Mouse (Mus musculus): ENCODE data around the gene Cotl1. TPM values are rescaled to one million over a fixed set of nuclear protein-coding genes. Genes with fewer than 3 reads are reported as not detected.

Gene Cotl1
- polyA plus RNA-seq, 1 experiment, result 149 TPM

DNA sequence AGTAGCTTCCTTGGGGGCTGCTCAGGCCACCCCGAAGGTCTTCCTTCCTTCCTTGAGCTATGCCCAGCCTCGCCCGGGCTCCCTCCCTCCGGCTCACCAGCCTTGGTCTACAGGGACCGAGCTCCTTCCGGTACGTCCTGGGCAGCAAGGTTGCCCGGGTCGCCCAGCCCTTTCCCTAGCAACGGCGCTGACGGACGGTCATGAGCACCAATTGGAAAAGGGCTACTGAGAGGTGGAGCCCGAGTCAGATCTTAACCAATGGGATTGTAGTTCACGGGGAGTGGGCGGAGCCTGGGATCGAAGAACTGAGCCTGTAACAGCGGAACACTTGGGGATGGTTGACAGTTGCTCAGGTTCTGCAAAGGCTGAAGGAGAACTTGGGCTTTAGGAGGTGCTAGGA, 62.1 kb downstream of the Cotl1 start, which contains the start of gene Tldc1:
Tldc1 (minus strand) TSS at position 154 of the 400 bp plus-strand sequence.
- Histone ChIP-seq H3K4me1 (ENCODE audit: control insufficient read depth, insufficient read depth, low read length) (peaks cover 6% of the 10 kb centered on the region), H3K27ac (ENCODE audit: insufficient read depth, low read length) (peak within 1 kb of the TSS; percentile 89), H3K4me3 (replicated peaks; ENCODE audit: insufficient read depth, low read depth, low read length) (peak within 1 kb of the TSS; percentile 82), H3K27me3 (ENCODE audit: control insufficient read depth, insufficient read depth, low read length) (no peaks in the 10 kb centered on the region)
- under 1% methylated on average over 18 of the region's 18 CpGs for WGBS
- DNase-seq, result peak; percentile 99 to 100
- TF ChIP-seq CTCF (IDR thresholded peaks at IDR 0.05; ENCODE audit: borderline replicate concordance, insufficient read depth, low read depth, low read length) (no peak), POLR2A (IDR thresholded peaks at IDR 0.05; ENCODE audit: borderline replicate concordance, insufficient read depth, low read length) (peak; percentile 89)

DNA sequence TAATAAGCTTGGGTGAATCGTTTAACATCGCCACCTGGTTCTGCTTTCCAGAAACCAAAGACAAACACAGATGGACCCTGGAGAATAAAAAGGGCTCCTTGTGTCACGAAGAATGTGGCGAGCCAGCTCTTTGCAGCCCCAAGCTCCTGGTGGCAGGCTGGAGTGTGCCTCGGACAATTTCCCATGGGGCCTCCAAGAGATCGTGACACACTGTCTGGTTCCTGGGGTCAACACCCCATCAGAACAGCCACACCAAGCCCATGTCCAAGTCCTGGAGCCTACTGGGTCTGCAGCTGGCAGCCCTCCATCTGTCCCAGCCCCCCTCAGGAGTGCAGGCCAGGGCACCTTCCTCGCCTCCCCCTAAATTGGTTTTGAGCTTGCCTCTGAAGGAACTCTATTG, 62.6 kb downstream of the Cotl1 start:
- TF ChIP-seq CTCF (IDR thresholded peaks at IDR 0.05; ENCODE audit: borderline replicate concordance, insufficient read depth, low read depth, low read length), result no peak
- no peak for DNase-seq
- 3% methylated on average over 7 of the region's 7 CpGs for WGBS

DNA sequence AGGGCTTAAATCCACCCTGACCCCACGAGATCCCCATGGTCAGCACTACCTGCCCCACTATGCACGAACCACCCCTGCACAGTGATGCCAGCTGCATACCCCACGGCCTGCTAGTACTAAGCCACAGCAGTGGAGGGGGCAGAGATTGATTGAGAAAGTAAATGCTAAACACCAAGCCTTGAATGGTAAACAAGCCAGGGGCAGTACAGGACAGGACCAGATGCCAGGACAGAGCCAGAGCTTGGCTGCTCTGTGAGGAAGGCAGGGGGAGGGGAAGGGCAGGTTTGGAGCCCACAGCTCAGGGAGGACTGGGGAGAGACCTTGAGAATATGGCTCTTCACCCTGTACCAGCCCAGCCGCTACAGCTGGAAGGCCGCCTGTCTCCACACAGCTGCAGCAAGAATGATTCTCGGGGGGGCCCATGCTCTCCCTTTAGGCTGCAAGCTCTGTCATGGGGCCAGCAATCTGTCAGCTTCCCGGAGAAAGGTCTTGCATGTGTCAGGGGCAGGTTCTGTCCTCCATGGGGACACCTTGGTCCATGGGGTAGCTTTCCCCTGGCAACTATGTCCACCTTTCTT, 63.6 kb downstream of the Cotl1 start:
- 77% methylated on average over 7 of the region's 7 CpGs for WGBS
- Histone ChIP-seq H3K27me3 (ENCODE audit: control insufficient read depth, insufficient read depth, low read length) (no peaks in the 10 kb centered on the region), H3K4me1 (ENCODE audit: control insufficient read depth, insufficient read depth, low read length) (peaks cover 6% of the 10 kb centered on the region), H3K4me3 (replicated peaks; ENCODE audit: insufficient read depth, low read depth, low read length) (no peak overlapping the region), H3K27ac (ENCODE audit: insufficient read depth, low read length) (no peak overlapping the region)
- no peak for TF ChIP-seq CTCF (IDR thresholded peaks at IDR 0.05; ENCODE audit: borderline replicate concordance, insufficient read depth, low read depth, low read length)
- TF ChIP-seq POLR2A (IDR thresholded peaks at IDR 0.05; ENCODE audit: borderline replicate concordance, insufficient read depth, low read length), result no peak
- no peak for DNase-seq

More for the DNA sequence above, 62.6 kb downstream of the Cotl1 start:
- Histone ChIP-seq H3K27me3 (ENCODE audit: control insufficient read depth, insufficient read depth, low read length) (no peaks in the 10 kb centered on the region), H3K4me3 (replicated peaks; ENCODE audit: insufficient read depth, low read depth, low read length) (peak overlapping the region; percentile 82), H3K4me1 (ENCODE audit: control insufficient read depth, insufficient read depth, low read length) (peaks cover 6% of the 10 kb centered on the region), H3K27ac (ENCODE audit: insufficient read depth, low read length) (peak overlapping the region; percentile 89)

DNA sequence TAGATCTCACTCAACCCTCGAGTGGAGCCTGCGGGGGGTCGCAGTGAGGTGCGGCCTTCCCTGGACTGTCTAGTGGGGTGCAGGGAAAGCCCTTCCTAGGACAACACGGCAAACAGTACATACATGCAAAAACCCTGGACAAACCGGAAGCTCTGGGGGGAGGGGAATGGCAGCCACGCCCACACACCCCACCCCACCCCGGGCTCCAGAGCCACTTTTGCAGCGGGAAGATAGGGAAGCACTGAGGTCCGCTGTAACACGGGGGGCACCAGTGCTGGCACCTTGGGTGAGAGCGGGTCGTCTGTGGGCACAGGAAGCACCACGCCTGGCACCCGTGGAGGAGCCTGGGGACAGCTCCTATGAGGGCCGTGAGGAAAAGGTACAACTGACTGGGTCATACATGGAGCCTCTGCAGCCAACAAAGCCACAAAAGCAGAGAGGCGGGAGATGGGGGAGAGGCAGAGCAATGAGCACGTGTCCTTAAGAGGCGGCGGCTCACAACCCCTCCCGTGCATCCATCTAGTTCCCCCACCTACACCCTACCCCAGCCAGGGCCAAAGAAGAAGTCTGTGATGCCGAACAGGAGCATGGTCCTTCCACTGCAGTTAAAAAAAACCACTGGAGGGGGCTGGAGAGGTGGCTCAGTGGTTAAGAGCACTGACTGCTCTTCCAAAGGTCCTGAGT, 74.4 kb downstream of the Cotl1 start:
- WGBS, result 83% methylated on average over 22 of the region's 22 CpGs
- no peak for TF ChIP-seq CTCF (IDR thresholded peaks at IDR 0.05; ENCODE audit: borderline replicate concordance, insufficient read depth, low read depth, low read length)
- TF ChIP-seq POLR2A (IDR thresholded peaks at IDR 0.05; ENCODE audit: borderline replicate concordance, insufficient read depth, low read length), result no peak
- Histone ChIP-seq H3K27ac (ENCODE audit: insufficient read depth, low read length) (no peak overlapping the region), H3K4me1 (ENCODE audit: control insufficient read depth, insufficient read depth, low read length) (no peaks in the 10 kb centered on the region), H3K4me3 (replicated peaks; ENCODE audit: insufficient read depth, low read depth, low read length) (no peak overlapping the region), H3K27me3 (ENCODE audit: control insufficient read depth, insufficient read depth, low read length) (no peaks in the 10 kb centered on the region)
- DNase-seq, result no peak

DNA sequence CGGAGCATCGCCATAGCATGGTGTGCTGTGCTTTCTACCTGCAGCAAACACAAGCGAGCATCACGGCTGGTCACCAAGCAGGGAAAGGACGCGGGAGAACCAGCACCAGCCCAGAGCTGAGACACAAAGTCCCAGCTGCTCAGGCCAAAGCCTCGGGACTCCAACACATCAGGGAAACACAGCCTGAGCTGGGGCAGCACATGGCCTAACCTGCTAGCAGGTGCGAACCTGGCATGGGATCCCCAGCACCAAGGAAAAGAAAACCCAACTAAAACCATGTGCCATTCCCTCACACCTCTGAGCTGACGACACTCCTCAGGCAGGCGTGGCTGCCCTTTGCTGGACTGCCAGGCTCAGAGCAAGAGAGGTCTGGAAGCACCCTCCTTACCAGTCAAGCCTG, 75.0 kb downstream of the Cotl1 start:
- 82% methylated on average over 10 of the region's 10 CpGs for WGBS

DNA sequence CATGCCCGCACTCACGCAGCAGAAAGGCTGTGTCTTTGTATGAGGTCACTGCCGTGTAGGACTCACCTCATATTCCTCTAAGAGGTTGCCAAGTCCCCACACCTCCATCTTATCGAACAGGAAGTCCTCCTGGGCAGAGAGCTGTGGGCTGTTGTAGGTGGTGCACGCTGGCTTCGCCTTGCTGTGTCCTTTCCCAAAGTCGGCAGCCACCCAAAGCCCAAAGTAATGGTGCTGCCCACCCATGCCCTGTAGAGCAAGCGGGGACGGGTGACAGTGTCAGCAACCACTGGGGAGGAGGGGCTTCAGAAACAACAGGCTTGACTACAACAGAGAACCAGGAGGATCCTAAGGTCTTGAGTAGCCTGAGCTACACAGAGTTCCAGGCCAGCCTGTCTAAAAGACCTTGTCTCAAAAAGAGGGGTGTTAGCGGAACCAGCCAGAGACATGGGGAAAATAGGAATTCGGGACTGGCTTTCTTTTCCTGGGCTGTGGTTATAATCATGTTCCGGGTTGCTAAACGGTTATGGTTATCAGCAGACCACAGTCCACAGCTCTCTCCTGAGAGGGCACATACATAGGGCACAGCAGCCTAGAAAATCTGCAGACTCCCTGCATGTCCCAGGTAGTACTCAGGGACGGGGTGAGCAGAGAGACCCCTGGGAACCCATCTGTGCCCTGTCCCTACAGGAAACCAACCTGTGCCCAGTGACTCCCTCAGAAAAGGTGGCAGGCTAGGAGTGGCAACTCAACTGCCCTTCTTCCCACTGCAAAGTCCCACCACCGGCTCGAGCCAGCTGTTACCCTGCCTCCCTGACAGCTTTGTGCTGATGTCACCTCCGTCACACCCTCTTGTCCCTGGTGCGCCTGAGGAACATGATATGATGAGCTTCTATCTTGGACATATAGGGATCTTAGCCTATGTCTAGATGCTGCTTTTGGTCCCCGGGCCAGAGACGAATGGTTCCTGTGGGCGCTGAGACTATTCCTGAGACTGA, 77.8 kb downstream of the Cotl1 start:
- DNase-seq, result no peak
- no peak overlapping the region for H3K27ac ChIP-seq (ENCODE audit: insufficient read depth, low read length)
- 90% methylated on average over 21 of the region's 21 CpGs for WGBS
- no peaks in the 10 kb centered on the region for H3K27me3 ChIP-seq (ENCODE audit: control insufficient read depth, insufficient read depth, low read length)
- TF ChIP-seq CTCF (IDR thresholded peaks at IDR 0.05; ENCODE audit: borderline replicate concordance, insufficient read depth, low read depth, low read length) (no peak), POLR2A (IDR thresholded peaks at IDR 0.05; ENCODE audit: borderline replicate concordance, insufficient read depth, low read length) (no peak)
- H3K4me1 ChIP-seq (ENCODE audit: control insufficient read depth, insufficient read depth, low read length), result no peaks in the 10 kb centered on the region
- H3K4me3 ChIP-seq (replicated peaks; ENCODE audit: insufficient read depth, low read depth, low read length), result no peak overlapping the region

More for the DNA sequence above, 75.0 kb downstream of the Cotl1 start:
- no peak overlapping the region for H3K4me3 ChIP-seq (replicated peaks; ENCODE audit: insufficient read depth, low read depth, low read length)
- H3K27ac ChIP-seq (ENCODE audit: insufficient read depth, low read length), result no peak overlapping the region
- no peak for DNase-seq
- no peaks in the 10 kb centered on the region for H3K27me3 ChIP-seq (ENCODE audit: control insufficient read depth, insufficient read depth, low read length)
- H3K4me1 ChIP-seq (ENCODE audit: control insufficient read depth, insufficient read depth, low read length), result no peaks in the 10 kb centered on the region
- TF ChIP-seq CTCF (IDR thresholded peaks at IDR 0.05; ENCODE audit: borderline replicate concordance, insufficient read depth, low read depth, low read length), result no peak
- TF ChIP-seq POLR2A (IDR thresholded peaks at IDR 0.05; ENCODE audit: borderline replicate concordance, insufficient read depth, low read length), result no peak

DNA sequence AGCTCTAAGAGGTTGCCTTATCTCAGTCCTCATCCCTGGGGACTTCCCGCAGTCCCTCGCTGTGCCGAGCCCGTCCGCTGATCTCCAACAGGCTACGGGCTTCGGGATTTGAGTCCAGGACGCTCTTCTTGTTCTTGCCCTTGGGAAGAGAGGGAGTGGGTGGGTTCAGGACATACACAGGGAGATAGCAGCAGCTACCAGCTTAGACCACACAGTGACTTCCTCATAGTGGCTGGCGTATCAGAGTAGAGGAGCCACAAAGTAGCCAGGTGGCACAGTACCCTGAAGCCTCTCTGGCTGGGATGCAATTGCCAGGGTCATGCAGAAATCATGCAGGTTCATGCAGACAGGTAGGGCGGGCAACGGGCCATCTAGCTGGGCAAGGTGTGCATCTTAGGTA, 78.7 kb downstream of the Cotl1 start:
- 93% methylated on average over 11 of the region's 11 CpGs for WGBS
- TF ChIP-seq CTCF (IDR thresholded peaks at IDR 0.05; ENCODE audit: borderline replicate concordance, insufficient read depth, low read depth, low read length) (no peak), POLR2A (IDR thresholded peaks at IDR 0.05; ENCODE audit: borderline replicate concordance, insufficient read depth, low read length) (no peak)
- Histone ChIP-seq H3K27ac (ENCODE audit: insufficient read depth, low read length) (no peak overlapping the region), H3K27me3 (ENCODE audit: control insufficient read depth, insufficient read depth, low read length) (no peaks in the 10 kb centered on the region), H3K4me3 (replicated peaks; ENCODE audit: insufficient read depth, low read depth, low read length) (no peak overlapping the region), H3K4me1 (ENCODE audit: control insufficient read depth, insufficient read depth, low read length) (no peaks in the 10 kb centered on the region)
- DNase-seq, result no peak

Other genes starting within 250 kb of the Cotl1 start
- 14.2 and 14.6 TPM in 2 replicates for gene Taf1c, start 235.3 kb downstream of the Cotl1 start, polyA plus RNA-seq (2012; rRNA removed)
- 0.11 TPM in 2 replicates for gene Adad2, start 227.8 kb downstream of the Cotl1 start, polyA plus RNA-seq (2012; rRNA removed)
- gene Kcng4, start 204.9 kb downstream of the Cotl1 start, polyA plus RNA-seq (2012; rRNA removed), result 92.6 and 99.0 TPM in 2 replicates
- gene Wfdc1, start 174.2 kb downstream of the Cotl1 start, polyA plus RNA-seq (2012; rRNA removed), result 18.9 and 19.3 TPM in 2 replicates
- gene Atp2c2, start 140.5 kb downstream of the Cotl1 start, polyA plus RNA-seq (2012; rRNA removed), result 0.28 and 0.35 TPM in 2 replicates
- 10.8 and 11.0 TPM in 2 replicates for gene Tldc1, start 62.1 kb downstream of the Cotl1 start, polyA plus RNA-seq (2012; rRNA removed)
- 12.7 and 15.3 TPM in 2 replicates for gene Klhl36, start 21.7 kb upstream of the Cotl1 start, polyA plus RNA-seq (2012; rRNA removed)
- 96.4 and 110 TPM in 2 replicates for gene Usp10, start 69.8 kb upstream of the Cotl1 start, polyA plus RNA-seq (2012; rRNA removed)
- 18.7 and 24.4 TPM in 2 replicates for gene Gm20388, start 70.3 kb upstream of the Cotl1 start, polyA plus RNA-seq (2012; rRNA removed)
- gene Crispld2, start 151.9 kb upstream of the Cotl1 start, polyA plus RNA-seq (2012; rRNA removed), result 2.4 and 2.6 TPM in 2 replicates

Data from cerebellum, adult 2 months (tissue).